In the genomic region with DNA sequence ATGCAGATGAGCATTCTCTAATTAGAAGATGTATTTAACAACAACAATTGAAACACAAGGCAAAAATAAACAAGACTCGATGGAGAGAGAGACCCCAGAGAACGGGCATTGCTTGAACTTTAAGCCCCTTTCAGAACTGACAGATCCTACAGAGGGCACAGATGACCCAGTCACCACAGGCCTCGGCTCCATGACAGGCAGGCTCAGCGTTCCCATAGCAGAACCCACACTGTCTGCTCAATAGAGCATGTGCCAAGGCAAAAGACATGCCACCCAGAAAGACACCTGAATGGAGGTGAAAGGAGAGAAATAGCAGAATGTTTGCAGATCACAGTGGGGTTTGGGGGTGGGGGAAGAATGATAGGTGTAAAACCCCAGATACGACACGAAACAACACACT, we compare ENCODE assay signal across 26 mouse cellular contexts. TPM values are rescaled to one million over a fixed set of nuclear protein-coding genes. Genes with fewer than 3 reads are reported as not detected.
DNase-seq lines count a peak whose midpoint lies in the region; TF ChIP-seq lines count a peak whose summit lies in the region.
"Had no signal": no experiment of that assay in that cellular context is flagged by ENCODE, and none has a peak within 500 bp of the region (broad histone marks: within the 10 kb centered on the region; RNA-seq: fewer than 3 reads in every experiment).

No protein-coding gene starts in this region.

- H3K4me1 ChIP-seq in cerebellum, adult 2 months (ENCODE audit: control insufficient read depth, insufficient read depth, low read length), result peaks cover 5% of the 10 kb centered on the region

- no peaks in the 10 kb centered on the region for H3K27me3 ChIP-seq in cerebellum, adult 2 months (ENCODE audit: control insufficient read depth, insufficient read depth, low read length)
- H3K27me3 ChIP-seq: CH12.LX, Patski had no signal

- 25% methylated on average over 6 of the region's 6 CpGs for WGBS in cerebellum, adult 2 months

- peak overlapping the region; percentile 93 for H3K27ac ChIP-seq in cerebellum, adult 2 months (ENCODE audit: insufficient read depth, low read length)

- TF ChIP-seq CTCF in cerebellum, adult 2 months (IDR thresholded peaks at IDR 0.05; ENCODE audit: borderline replicate concordance, insufficient read depth, low read depth, low read length), result no peak

- DNase-seq in cerebellum, adult 2 months, result no peak
- DNase-seq in cerebellum, adult 11 months, result no peak
- DNase-seq in cerebellum, postnatal 10 days, result peak; percentile 23 to 45
- no peak for DNase-seq in cerebellum, adult 9-10 months
- DNase-seq in cerebellum, postnatal 25 days, result peak; percentile 34 to 45
- no peak for DNase-seq in cerebellum, postnatal 4 days (ENCODE audit: low spot score in 2 of 2)
- DNase-seq in heart, adult 11 months, result peak; percentile 82
- no peak for DNase-seq in heart, adult 18-20 months
- DNase-seq: adrenal gland, adult 2 months; adrenal gland, adult 8-10 months; adrenal gland, postnatal 10 days; adrenal gland, postnatal 14 days; adrenal gland, postnatal 25 days; adrenal gland, postnatal 36 days; B cell, adult 2 months had no signal

- TF ChIP-seq POLR2A in cerebellum, adult 2 months (IDR thresholded peaks at IDR 0.05; ENCODE audit: borderline replicate concordance, insufficient read depth, low read length), result no peak

- no peak overlapping the region for H3K4me3 ChIP-seq in cerebellum, adult 2 months (replicated peaks; ENCODE audit: insufficient read depth, low read depth, low read length)

RNA-seq across cellular contexts. Expression of gene Ndufa10, which starts 15.2 kb away (rescaled TPM):
- 226 and 229 TPM in 2 replicates for polyA plus RNA-seq in cerebellum, adult 2 months (2012; rRNA removed)
- 1,000 to 10,000 TPM in 1 of 2 experiments, 100 to 1,000 TPM in 1; 883 to 1,003 TPM for total RNA-seq in heart, adult 18-20 months (2021)

RNA-seq across cellular contexts. Expression of gene Olfr1416, which starts 26.5 kb away (rescaled TPM):
- not detected in 2 replicates for polyA plus RNA-seq in cerebellum, adult 2 months (2012; rRNA removed)
- not detected for total RNA-seq in heart, adult 18-20 months (2021)
- total RNA-seq: adrenal gland, adult 18-20 months; adrenal gland, adult 2 months; adrenal gland, adult 8-10 months; adrenal gland, postnatal 10 days; adrenal gland, postnatal 14 days; adrenal gland, postnatal 25 days; adrenal gland, postnatal 36 days; adrenal gland, postnatal 4 days; CH12.LX; ES-E14; MEL had no signal
- polyA plus RNA-seq: adrenal gland, adult 2 months; brain, embryonic 14.5 days; C2C12; CD4-positive, CD25-positive, alpha-beta regulatory T cell, adult 4 months; G1E; Patski had no signal

RNA-seq across cellular contexts. Expression of gene Olfr1415, which starts 37.5 kb away (rescaled TPM):
- not detected in 2 replicates for polyA plus RNA-seq in cerebellum, adult 2 months (2012; rRNA removed)
- total RNA-seq in heart, adult 18-20 months (2021), result not detected
- total RNA-seq: adrenal gland, adult 18-20 months; adrenal gland, adult 2 months; adrenal gland, postnatal 10 days; adrenal gland, postnatal 14 days; adrenal gland, postnatal 25 days; adrenal gland, postnatal 36 days; adrenal gland, postnatal 4 days; CH12.LX; ES-E14; MEL had no signal
- polyA plus RNA-seq: activated CD4-positive, CD25-positive, alpha-beta regulatory T cell, adult 4 months; adrenal gland, adult 2 months; brain, embryonic 14.5 days; C2C12; CD4-positive, CD25-positive, alpha-beta regulatory T cell, adult 4 months; G1E; Patski had no signal

Comparison
In these comparisons a context has a peak if more than half of its experiments do, and no peak if none do; other contexts are left out.
1. DNase-seq: peak in cerebellum, postnatal 10 days (2 of 2), cerebellum, postnatal 25 days (2 of 2) and heart, adult 11 months (single experiment); none in cerebellum, adult 2 months (0 of 2), cerebellum, adult 11 months (single experiment), cerebellum, adult 9-10 months (single experiment), cerebellum, postnatal 4 days (0 of 2) and heart, adult 18-20 months (0 of 2).